Mouse (Mus musculus): ENCODE data around the gene Rars2. TPM values are rescaled to one million over a fixed set of nuclear protein-coding genes. Genes with fewer than 3 reads are reported as not detected.

Gene Rars2
- polyA plus RNA-seq, 1 experiment from 2014 or later: 59.5 TPM

DNA sequence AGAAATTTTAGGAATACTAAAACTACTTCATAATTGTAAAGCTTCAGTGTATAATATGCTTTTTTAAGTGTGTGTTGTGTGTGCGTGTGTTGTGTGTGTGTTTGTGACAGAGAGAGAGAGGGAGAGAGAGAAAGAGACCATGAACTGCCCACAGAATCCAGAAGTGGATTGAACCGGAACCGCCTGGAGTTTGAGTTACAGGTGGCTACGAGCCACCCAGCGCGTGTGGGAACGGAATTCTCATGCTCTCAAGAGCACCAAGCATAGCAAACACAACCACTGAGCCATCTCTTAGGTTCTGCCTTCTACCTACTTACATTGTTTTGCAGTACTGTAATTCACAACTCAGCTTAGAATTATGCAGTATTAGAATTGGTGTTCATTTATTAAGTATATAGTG is 19.4 kb downstream of the Rars2 start:
- Histone ChIP-seq H3K9me3 (ENCODE audit: control insufficient read depth, low read length) (no peaks in the 10 kb centered on the region), H3K36me3 (ENCODE audit: control insufficient read depth, insufficient read depth, low read length) (peaks cover 34% of the 10 kb centered on the region), H3K4me2 (ENCODE audit: low read length) (no peak overlapping the region), H3K27ac (replicated peaks; ENCODE audit: low read depth, low read length) (no peak overlapping the region), H3K27me3 (ENCODE audit: control insufficient read depth, insufficient read depth, low read length) (no peaks in the 10 kb centered on the region), H3K9ac (replicated peaks; ENCODE audit: low read length) (no peak overlapping the region), H3K4me1 (ENCODE audit: control insufficient read depth, insufficient read depth, low read length) (no peaks in the 10 kb centered on the region), H3K4me3 (replicated peaks; ENCODE audit: low read depth, low read length) (no peak overlapping the region)
- DNase-seq (no peak), ATAC-seq (ENCODE audit: low FRiP score, low TSS enrichment) (no peak)
- WGBS: 96% methylated on average over 7 of the region's 7 CpGs

GRCm38 (mm10) chr4:34636036-34636435 is 21.3 kb downstream of the Rars2 start:
- Histone ChIP-seq H3K9me3 (ENCODE audit: control insufficient read depth, low read length) (no peaks in the 10 kb centered on the region), H3K27me3 (ENCODE audit: control insufficient read depth, insufficient read depth, low read length) (no peaks in the 10 kb centered on the region), H3K36me3 (ENCODE audit: control insufficient read depth, insufficient read depth, low read length) (peaks cover 42% of the 10 kb centered on the region), H3K9ac (replicated peaks; ENCODE audit: low read length) (no peak overlapping the region), H3K27ac (replicated peaks; ENCODE audit: low read depth, low read length) (no peak overlapping the region), H3K4me2 (ENCODE audit: low read length) (no peak overlapping the region), H3K4me1 (ENCODE audit: control insufficient read depth, insufficient read depth, low read length) (no peaks in the 10 kb centered on the region), H3K4me3 (replicated peaks; ENCODE audit: low read depth, low read length) (no peak overlapping the region)
- WGBS: 88% methylated on average over 5 of the region's 5 CpGs
- ATAC-seq (ENCODE audit: low FRiP score, low TSS enrichment) (no peak), DNase-seq (no peak)

DNA sequence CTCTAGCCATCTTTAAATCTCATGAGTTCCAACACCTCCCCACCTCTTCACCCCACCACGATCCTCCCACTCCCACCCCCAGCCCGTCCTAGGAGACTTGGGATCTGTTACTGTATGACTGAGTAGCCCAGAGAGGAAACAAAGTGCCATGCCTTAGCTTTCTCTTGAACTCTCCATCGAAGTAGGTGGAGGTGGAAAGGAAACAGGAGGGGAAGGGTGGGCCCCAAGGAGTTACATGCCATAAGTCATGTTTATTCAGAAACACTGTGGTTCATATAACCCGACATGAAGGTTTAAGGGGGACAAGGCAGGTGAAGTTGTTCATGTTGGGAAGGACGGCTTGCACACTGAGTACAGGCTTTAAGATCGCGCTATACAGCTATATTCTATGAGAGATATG is 22.6 kb downstream of the Rars2 start:
- ATAC-seq (ENCODE audit: low FRiP score, low TSS enrichment) (no peak), DNase-seq (no peak)
- WGBS: 94% methylated on average over 7 of the region's 7 CpGs
- no peaks in the 10 kb centered on the region for H3K9me3 ChIP-seq (ENCODE audit: control insufficient read depth, low read length)
- no peaks in the 10 kb centered on the region for H3K27me3 ChIP-seq (ENCODE audit: control insufficient read depth, insufficient read depth, low read length)
- no peak overlapping the region for H3K9ac ChIP-seq (replicated peaks; ENCODE audit: low read length)
- H3K36me3 ChIP-seq (ENCODE audit: control insufficient read depth, insufficient read depth, low read length): peaks cover 39% of the 10 kb centered on the region
- H3K4me3 ChIP-seq (replicated peaks; ENCODE audit: low read depth, low read length): no peak overlapping the region
- no peaks in the 10 kb centered on the region for H3K4me1 ChIP-seq (ENCODE audit: control insufficient read depth, insufficient read depth, low read length)
- no peak overlapping the region for H3K27ac ChIP-seq (replicated peaks; ENCODE audit: low read depth, low read length)
- no peak overlapping the region for H3K4me2 ChIP-seq (ENCODE audit: low read length)

DNA sequence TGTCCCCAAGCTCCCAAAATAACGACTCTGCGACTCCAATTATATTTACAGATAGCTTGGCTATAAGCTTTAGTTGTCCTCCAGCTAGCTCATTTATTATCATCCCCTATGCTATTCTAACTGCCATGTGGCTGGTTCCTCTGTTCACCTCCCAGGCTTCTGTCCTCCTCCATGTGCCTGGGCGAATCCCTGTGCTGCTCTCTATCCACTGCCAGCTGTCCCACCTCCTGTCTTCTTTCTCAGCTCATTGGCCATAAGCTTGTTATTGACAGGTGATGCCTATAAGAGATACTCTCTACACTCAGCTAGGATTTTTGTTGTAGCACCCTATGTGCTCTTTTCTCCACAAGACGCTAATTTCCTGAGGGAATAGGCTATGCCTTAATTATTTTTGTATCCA is 23.1 kb downstream of the Rars2 start:
- Histone ChIP-seq H3K4me1 (ENCODE audit: control insufficient read depth, insufficient read depth, low read length) (no peaks in the 10 kb centered on the region), H3K4me3 (replicated peaks; ENCODE audit: low read depth, low read length) (no peak overlapping the region), H3K36me3 (ENCODE audit: control insufficient read depth, insufficient read depth, low read length) (peaks cover 39% of the 10 kb centered on the region), H3K27ac (replicated peaks; ENCODE audit: low read depth, low read length) (no peak overlapping the region), H3K9ac (replicated peaks; ENCODE audit: low read length) (no peak overlapping the region), H3K9me3 (ENCODE audit: control insufficient read depth, low read length) (no peaks in the 10 kb centered on the region), H3K4me2 (ENCODE audit: low read length) (no peak overlapping the region), H3K27me3 (ENCODE audit: control insufficient read depth, insufficient read depth, low read length) (no peaks in the 10 kb centered on the region)
- 92% methylated on average over 4 of the region's 4 CpGs for WGBS
- ATAC-seq (ENCODE audit: low FRiP score, low TSS enrichment) (no peak), DNase-seq (no peak)

DNA sequence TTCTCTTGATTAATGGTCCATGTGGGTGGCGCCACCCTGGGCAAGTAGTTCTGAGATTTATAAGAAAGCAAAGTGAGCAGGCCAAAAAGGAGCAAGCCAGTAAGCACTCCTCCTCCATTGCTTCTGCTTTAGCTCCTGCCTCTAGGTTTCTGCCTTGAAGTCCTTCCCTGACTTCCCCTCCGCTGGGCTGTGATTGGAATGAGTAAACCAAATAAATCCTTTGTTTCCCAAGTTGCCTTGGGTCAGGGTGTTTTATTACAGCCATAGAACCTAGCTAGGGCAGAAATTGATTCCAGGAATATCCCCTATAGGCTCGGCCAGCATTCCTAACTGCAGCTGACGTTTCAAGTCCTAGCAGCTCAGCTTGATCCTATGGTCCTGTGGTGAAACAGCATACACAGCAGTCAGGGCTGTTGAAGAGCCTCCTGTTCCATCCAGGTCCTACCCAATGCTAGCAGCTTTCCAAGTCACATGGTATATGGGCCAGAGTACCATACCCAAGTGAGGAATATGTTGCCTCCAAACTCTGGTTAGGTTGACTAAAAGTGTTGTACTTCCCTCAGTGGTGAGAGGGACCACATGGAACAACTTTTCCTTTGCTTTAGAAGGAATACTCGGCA is 25.1 kb downstream of the Rars2 start:
- Histone ChIP-seq H3K4me3 (replicated peaks; ENCODE audit: low read depth, low read length) (no peak overlapping the region), H3K4me1 (ENCODE audit: control insufficient read depth, insufficient read depth, low read length) (no peaks in the 10 kb centered on the region), H3K9ac (replicated peaks; ENCODE audit: low read length) (no peak overlapping the region), H3K4me2 (ENCODE audit: low read length) (no peak overlapping the region), H3K9me3 (ENCODE audit: control insufficient read depth, low read length) (no peaks in the 10 kb centered on the region), H3K27ac (replicated peaks; ENCODE audit: low read depth, low read length) (no peak overlapping the region), H3K36me3 (ENCODE audit: control insufficient read depth, insufficient read depth, low read length) (peaks cover 33% of the 10 kb centered on the region), H3K27me3 (ENCODE audit: control insufficient read depth, insufficient read depth, low read length) (no peaks in the 10 kb centered on the region)
- 92% methylated on average over 5 of the region's 5 CpGs for WGBS
- DNase-seq (no peak), ATAC-seq (ENCODE audit: low FRiP score, low TSS enrichment) (no peak)

DNA sequence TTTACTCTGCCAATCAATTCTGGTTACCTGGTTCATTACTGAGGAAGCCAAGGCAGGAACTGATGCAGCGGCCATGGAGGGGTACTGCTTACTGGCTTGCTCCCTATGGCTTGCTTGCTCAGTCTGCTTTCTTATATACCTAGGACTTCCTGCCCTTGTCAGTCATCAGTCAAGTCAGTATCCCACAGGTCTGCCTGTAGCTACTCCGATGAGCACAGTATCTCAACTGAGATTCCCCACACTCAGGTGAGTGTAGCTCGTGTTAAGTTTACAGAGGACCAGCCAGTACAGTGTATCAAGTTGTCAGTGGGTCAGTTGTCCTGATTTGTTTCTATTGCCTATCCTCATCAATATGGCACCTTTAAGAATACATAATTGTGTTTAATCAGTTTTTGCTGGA is 26.0 kb downstream of the Rars2 start:
- H3K36me3 ChIP-seq (ENCODE audit: control insufficient read depth, insufficient read depth, low read length): peaks cover 32% of the 10 kb centered on the region
- no peak overlapping the region for H3K4me3 ChIP-seq (replicated peaks; ENCODE audit: low read depth, low read length)
- H3K9me3 ChIP-seq (ENCODE audit: control insufficient read depth, low read length): no peaks in the 10 kb centered on the region
- H3K27ac ChIP-seq (replicated peaks; ENCODE audit: low read depth, low read length): no peak overlapping the region
- H3K4me2 ChIP-seq (ENCODE audit: low read length): no peak overlapping the region
- no peak for ATAC-seq (ENCODE audit: low FRiP score, low TSS enrichment)
- H3K4me1 ChIP-seq (ENCODE audit: control insufficient read depth, insufficient read depth, low read length): no peaks in the 10 kb centered on the region
- no peak overlapping the region for H3K9ac ChIP-seq (replicated peaks; ENCODE audit: low read length)
- WGBS: 95% methylated on average over 3 of the region's 3 CpGs
- no peaks in the 10 kb centered on the region for H3K27me3 ChIP-seq (ENCODE audit: control insufficient read depth, insufficient read depth, low read length)
- no peak for DNase-seq

DNA sequence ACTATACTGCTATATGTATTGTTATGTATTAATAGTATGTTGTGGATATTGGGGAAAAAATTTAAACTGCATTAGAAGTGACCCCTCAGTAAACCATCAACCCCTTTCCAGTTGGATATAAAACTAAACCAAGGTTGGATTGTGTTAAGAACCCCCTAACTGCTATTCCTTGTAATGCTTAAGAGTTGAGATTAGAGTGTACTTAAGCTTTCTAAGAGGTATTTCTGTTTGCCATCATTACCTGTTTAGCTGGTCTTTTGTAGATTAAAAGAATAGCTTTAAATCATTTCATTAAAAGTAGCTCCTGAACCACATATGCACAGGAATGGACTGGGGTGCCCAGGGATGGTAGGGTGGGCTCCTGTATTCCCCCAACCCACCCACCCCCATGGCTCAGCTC is 30.0 kb downstream of the Rars2 start:
- Histone ChIP-seq H3K4me1 (ENCODE audit: control insufficient read depth, insufficient read depth, low read length) (no peaks in the 10 kb centered on the region), H3K9ac (replicated peaks; ENCODE audit: low read length) (no peak overlapping the region), H3K27ac (replicated peaks; ENCODE audit: low read depth, low read length) (no peak overlapping the region), H3K4me3 (replicated peaks; ENCODE audit: low read depth, low read length) (no peak overlapping the region), H3K4me2 (ENCODE audit: low read length) (no peak overlapping the region), H3K27me3 (ENCODE audit: control insufficient read depth, insufficient read depth, low read length) (no peaks in the 10 kb centered on the region), H3K9me3 (ENCODE audit: control insufficient read depth, low read length) (no peaks in the 10 kb centered on the region), H3K36me3 (ENCODE audit: control insufficient read depth, insufficient read depth, low read length) (peaks cover 50% of the 10 kb centered on the region)
- ATAC-seq (ENCODE audit: low FRiP score, low TSS enrichment): no peak
- DNase-seq: no peak

- DNase-seq (no peak), ATAC-seq (ENCODE audit: low FRiP score, low TSS enrichment) (no peak)
- no peaks in the 10 kb centered on the region for H3K9me3 ChIP-seq (ENCODE audit: control insufficient read depth, low read length)
- no peaks in the 10 kb centered on the region for H3K4me1 ChIP-seq (ENCODE audit: control insufficient read depth, insufficient read depth, low read length)
- WGBS: 95% methylated on average over 7 of the region's 7 CpGs
- H3K36me3 ChIP-seq (ENCODE audit: control insufficient read depth, insufficient read depth, low read length): peaks cover 67% of the 10 kb centered on the region
- no peak overlapping the region for H3K9ac ChIP-seq (replicated peaks; ENCODE audit: low read length)
- H3K4me2 ChIP-seq (ENCODE audit: low read length): no peak overlapping the region
- H3K27me3 ChIP-seq (ENCODE audit: control insufficient read depth, insufficient read depth, low read length): no peaks in the 10 kb centered on the region
- H3K4me3 ChIP-seq (replicated peaks; ENCODE audit: low read depth, low read length): no peak overlapping the region
- no peak overlapping the region for H3K27ac ChIP-seq (replicated peaks; ENCODE audit: low read depth, low read length)
Measured at GRCm38 (mm10) chr4:34653179-34653578, 38.4 kb downstream of the Rars2 start.

DNA sequence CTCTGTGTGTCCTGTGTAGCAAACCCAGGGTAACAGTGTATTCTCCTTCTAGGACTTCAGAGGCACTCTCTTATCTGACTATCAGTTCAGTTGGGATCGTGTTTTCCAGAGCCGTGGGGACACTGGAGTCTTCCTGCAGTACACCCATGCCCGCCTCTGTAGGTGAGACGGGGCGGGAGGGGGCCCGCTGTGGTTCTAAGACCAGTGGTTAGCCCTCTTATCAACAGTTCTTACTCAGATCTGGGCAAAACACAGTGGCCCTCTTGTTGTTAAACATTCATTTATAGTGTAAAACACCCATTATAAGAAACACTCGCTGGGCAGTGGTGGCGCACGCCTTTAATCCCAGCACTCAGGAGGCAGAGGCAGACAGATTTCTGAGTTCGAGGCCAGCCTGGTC is 41.3 kb downstream of the Rars2 start:
- no peaks in the 10 kb centered on the region for H3K9me3 ChIP-seq (ENCODE audit: control insufficient read depth, low read length)
- no peak overlapping the region for H3K4me3 ChIP-seq (replicated peaks; ENCODE audit: low read depth, low read length)
- no peak for DNase-seq
- no peak overlapping the region for H3K27ac ChIP-seq (replicated peaks; ENCODE audit: low read depth, low read length)
- no peaks in the 10 kb centered on the region for H3K4me1 ChIP-seq (ENCODE audit: control insufficient read depth, insufficient read depth, low read length)
- no peak for ATAC-seq (ENCODE audit: low FRiP score, low TSS enrichment)
- H3K36me3 ChIP-seq (ENCODE audit: control insufficient read depth, insufficient read depth, low read length): peaks cover 86% of the 10 kb centered on the region
- H3K9ac ChIP-seq (replicated peaks; ENCODE audit: low read length): no peak overlapping the region
- H3K4me2 ChIP-seq (ENCODE audit: low read length): no peak overlapping the region
- 95% methylated on average over 10 of the region's 10 CpGs for WGBS
- no peaks in the 10 kb centered on the region for H3K27me3 ChIP-seq (ENCODE audit: control insufficient read depth, insufficient read depth, low read length)
